Mouse (Mus musculus) frontal cortex, adult (tissue): ENCODE data around the gene Slit1.

Experiments
- ATAC-seq: cut with Nextera tagmentation; 2 replicates; pipeline ENCODE4 v1.9.2; 2017; ENCODE audit warnings: mild to moderate bottlenecking, moderate library complexity, mixed read lengths; ENCODE audit not compliant: low TSS enrichment

Gene Slit1

DNA sequence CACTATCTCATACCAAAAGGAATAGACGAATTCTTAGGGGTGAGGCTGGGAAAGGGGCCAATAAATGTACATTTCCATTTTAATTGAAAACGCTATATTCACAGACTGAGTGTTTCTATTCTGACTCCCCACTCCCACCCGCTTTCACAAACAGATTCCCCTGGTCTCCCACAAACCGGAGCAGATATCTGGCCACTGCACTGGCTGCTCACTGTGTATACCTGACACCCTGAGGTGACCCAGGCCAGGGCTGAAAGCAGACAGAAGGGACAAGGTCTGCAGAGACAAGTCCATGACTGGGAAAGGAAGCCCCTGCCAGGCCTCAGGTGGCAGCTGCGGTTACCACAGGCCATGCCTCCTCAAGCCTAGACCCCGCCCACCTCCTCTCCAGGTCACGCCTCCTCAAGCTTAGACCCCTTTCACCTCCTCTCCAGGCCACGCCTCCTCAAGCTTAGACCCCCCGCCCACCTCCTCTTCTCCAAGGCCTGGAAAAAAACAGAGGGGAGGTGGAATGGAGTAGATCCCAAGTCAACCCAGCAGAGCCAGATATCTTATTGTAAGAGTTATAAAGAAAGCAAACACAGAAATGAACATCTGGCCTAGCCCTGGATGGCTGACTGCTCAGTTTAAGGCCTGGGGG, 18.5 kb downstream of the Slit1 start:
- ATAC-seq = peak; percentile 76

DNA sequence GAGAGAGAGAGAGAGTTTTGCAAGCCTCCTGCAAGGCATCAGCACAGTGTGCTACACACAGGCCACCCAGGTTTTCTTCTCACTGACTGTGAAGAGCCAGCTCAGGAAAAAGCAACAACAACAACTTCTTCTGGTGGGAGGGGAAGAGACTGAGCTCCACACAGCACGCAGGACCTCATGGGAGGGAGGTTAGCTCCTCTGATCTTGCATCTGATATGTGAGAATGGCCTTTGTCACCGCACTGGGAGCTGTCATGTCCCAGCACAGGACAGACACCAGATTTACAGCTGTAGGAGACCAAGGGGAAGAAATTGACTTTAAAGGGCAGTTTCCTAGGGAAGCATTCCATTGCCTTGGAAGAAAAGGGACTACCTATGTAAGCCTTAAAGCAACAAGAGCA, 20.1 kb downstream of the Slit1 start:
- no peak for ATAC-seq

GRCm38 (mm10) chr19:41719436-41719835, 24.0 kb downstream of the Slit1 start:
- ATAC-seq = no peak

GRCm38 (mm10) chr19:41716233-41717218, 26.9 kb downstream of the Slit1 start:
- ATAC-seq = no peak

DNA sequence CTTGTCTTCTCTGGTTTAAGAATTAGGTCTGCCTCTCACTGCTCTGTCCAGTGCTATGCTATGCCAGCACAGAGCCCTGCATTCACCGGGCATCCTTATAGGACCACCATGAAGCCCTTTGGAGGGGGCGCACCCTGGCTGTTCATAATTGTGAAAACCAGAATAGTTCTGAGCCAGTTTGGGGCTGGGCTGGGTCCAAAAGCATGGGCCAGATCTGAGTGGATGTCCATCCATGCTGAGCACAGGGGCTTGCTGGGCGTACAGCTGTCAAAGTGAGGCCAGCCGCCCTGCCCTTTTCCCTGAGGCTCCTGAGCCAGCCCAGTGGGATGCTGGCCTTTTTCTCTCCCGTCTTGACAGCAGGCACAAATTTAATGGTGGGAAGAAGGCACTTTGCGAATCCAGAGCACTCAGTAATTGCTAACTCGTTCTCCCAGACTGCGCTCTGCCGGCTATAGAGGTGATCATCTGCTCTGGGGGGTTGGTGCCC, 29.0 kb downstream of the Slit1 start:
- no peak for ATAC-seq

- ATAC-seq = no peak
These were observed 30.6 kb downstream of the Slit1 start for GRCm38 (mm10) chr19:41712829-41713228.

DNA sequence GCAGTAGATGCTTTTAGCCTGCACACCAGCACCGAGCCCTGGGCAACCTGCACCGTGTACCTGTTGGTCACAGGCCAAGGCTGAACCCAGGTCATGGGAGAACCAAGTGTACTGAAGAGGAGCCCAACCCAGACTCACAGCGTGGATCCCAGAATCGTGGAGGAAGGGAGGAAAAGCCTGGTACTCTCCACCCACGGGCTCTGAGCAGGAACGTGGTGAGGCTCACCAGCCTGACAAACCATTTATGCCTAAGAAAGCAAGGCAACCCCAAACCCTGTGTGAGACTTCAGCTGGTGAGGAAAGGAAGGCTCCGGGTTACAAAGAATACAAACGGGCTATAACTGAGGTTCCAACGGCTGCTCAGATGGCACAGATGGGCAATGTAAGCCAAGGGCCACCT, 31.8 kb downstream of the Slit1 start:
- ATAC-seq = peak; percentile 55; the same call in 1 of the 2 replicates

DNA sequence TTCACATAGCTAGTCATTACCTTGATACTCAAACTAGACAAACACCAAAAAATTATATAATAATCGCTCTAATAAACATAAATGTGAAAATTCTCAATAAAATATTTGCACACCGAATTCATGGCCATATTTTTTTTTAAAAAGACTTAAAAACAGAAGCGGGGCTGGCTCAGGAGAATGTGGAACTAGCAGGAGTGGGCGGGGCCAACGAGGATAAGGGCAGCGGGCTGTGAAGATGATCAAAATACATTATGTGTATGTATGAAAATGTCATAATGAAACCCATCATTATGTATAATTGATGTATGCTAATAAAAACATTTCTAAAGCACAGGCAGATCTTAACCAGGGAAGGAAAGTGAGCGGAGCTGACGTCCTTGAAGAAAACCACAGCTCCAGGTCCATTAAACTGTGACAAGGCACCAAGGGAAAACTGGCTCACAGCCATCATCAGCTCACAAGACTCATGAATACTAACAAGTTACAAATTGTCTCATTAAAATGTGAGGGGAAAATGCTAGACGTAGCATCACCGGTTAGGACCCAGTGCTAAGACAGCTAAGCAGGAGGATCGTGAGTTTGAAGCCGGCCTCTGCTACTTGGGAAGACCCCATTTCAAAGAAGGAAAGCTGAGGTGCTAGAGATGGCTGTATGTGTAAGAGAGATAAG, 33.8 kb downstream of the Slit1 start:
- no peak for ATAC-seq

GRCm38 (mm10) chr19:41707850-41708249, 35.6 kb downstream of the Slit1 start:
- ATAC-seq = peak; percentile 29

- no peak for ATAC-seq
These were observed 37.2 kb downstream of the Slit1 start for GRCm38 (mm10) chr19:41706094-41706828.

DNA sequence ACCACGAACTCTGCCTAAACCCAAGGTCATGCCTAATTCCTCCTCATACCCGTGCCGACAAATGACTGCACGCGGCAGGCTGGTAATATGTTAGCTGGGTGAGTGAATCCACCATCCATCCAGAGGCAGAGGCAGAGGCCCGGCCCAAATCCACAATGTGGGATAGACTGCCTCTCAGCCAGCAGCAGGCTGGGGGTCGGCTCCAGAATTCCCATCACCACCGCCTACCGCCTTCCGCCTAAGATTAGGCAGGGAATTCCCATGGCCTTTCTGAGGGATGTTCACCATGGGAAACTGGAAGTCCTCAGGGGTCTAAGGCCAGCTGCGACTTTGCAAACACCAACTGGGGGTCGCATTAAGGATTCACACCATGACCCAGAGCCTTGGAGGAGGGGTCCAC, 38.0 kb downstream of the Slit1 start:
- no peak for ATAC-seq

GRCm38 (mm10) chr19:41702638-41703037, 40.8 kb downstream of the Slit1 start:
- no peak for ATAC-seq

GRCm38 (mm10) chr19:41698857-41699424, 44.5 kb downstream of the Slit1 start:
- no peak for ATAC-seq

DNA sequence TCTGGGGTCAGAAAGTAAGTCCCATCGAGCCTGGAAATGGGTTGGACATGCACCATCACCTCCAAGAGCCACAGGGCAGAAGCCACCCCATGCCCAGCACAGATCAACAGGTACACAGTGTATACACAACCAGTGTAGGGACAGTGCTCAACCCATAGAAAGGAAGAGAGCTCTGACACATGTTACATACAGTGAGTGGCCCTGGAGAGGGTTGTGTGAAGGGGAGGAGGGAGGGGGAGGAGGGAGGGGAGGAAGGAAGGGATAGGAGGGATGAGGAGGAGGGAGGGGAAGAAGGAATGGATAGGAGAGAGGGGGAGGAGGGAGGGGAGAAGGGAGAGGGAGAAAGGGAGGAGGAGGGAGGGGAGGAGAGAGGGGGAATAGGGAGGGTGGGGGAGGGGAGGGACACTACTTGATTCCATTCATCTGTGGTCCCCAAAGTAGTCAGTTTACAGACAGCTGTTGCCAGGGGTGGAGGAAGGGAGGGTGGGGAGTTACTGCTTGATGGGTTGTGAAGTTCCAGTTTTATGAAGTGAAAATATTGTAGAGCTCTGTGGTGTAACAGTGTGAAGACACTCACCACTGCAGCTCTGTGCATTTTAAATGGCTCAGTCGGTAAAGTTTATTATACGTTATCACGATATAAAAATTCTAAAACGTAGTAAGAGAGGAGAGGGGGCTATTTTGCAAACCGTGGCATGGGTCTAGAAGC, 45.5 kb downstream of the Slit1 start:
- ATAC-seq = peak; percentile 5; the same call in 1 of the 2 replicates

- peak; percentile 77 for ATAC-seq
These were observed 46.2 kb downstream of the Slit1 start for GRCm38 (mm10) chr19:41697111-41697806.

DNA sequence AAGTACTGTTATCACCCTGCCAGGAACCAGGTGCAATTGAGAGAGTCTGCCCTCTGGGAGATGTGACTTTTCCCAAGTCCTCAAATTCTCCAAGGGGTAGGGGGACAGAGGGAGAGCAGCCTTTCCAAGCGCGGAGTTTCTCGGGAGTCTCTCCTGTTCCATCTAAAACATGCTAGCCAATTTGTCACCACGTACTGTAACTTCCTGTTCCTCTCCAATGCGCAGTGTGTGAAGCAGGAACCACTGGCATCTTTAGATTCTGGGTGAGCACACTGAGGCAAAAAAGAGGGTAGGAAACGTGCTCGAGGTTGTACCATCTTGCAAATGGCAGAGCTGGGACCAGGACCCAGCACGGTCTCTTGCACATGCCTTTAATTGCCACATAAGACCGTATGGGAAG, 47.0 kb downstream of the Slit1 start:
- no peak for ATAC-seq

- ATAC-seq = peak; percentile 26
These were observed 48.4 kb downstream of the Slit1 start for GRCm38 (mm10) chr19:41695046-41695445.

DNA sequence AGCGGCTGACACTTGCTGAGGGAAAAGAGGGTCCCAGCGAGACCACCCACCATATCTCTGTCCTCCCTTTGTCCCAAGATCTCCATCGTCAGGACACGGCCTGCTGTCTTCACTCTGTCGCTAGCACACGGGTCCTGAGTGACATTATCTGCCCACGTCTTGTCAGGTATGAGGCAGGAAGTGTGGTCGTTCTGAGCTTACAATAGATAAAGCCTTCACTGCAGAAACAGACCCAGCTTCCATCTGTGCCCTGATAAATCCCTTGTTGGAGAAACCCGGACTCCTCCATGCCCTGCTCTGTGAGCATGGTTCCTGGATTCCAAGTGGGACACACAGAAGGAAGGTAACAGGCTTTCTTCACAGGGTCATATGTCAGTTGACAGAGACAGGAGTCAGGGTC, 48.9 kb downstream of the Slit1 start:
- no peak for ATAC-seq

DNA sequence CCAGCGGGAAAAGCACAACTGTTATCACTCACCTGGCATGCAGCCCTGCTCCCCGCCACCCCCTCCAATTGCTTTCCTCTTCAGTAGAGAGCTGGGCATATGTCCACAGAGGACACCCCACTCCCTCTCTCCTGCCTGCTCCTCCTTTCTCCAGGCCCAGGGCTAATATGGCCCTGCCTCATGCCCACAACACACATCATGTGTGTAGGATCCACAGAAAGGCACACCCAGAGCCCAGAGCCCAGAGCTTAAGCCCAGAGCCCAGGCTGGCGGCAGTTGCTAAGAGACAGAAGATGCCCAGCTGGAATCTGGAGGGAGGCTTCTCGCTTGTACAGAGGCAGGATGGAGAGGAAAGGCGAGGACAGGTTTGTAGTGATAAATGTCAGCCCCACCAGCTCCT, 49.7 kb downstream of the Slit1 start:
- peak; percentile 28; the same call in 1 of the 2 replicates for ATAC-seq

DNA sequence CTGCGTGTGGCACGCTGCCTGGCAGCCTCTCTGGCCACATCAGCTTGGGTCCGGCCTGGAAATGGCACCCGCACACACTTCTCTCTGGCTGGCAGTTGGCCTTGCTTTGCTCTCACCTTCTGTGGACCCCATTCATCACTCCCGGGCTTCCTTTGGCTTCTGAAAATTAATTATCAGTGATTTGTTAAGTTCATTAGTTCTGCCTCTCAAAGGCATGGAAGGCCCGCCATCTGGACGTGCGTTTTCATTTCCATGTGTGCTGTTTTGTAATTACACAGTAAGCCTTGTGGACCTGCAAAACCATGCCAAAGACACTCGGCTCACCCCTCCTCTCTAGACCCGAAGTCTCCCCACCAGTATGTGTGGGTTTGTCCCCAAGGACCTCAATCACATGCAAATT, 53.4 kb downstream of the Slit1 start:
- ATAC-seq = no peak
